Mouse (Mus musculus): ENCODE data around the gene Gstt1. TPM values are rescaled to one million over a fixed set of nuclear protein-coding genes. Genes with fewer than 3 reads are reported as not detected.

Gene Gstt1
- polyA plus RNA-seq, 1 experiment = 31.7 TPM

GRCm38 (mm10) chr10:75822443-75822842 is 24.1 kb upstream of the Gstt1 start, which contains the start of gene Gstt4:
TSS of gene Gstt4 (minus strand) at chr10:75822543.
- Histone ChIP-seq H3K4me3 (ENCODE audit: insufficient read depth, low read length) (no peak within 1 kb of the TSS), H3K27ac (ENCODE audit: insufficient read depth, low read length) (no peak within 1 kb of the TSS), H3K4me1 (ENCODE audit: control insufficient read depth, insufficient read depth, low read length) (no peaks in the 10 kb centered on the region)
- TF ChIP-seq CTCF (IDR thresholded peaks at IDR 0.05; ENCODE audit: extremely low read depth, insufficient read depth, low read length) = no peak
- TF ChIP-seq POLR2A (IDR thresholded peaks at IDR 0.05; ENCODE audit: extremely low read depth, insufficient read depth, low read length) = no peak

- TF ChIP-seq CTCF (IDR thresholded peaks at IDR 0.05; ENCODE audit: extremely low read depth, insufficient read depth, low read length) (no peak), POLR2A (IDR thresholded peaks at IDR 0.05; ENCODE audit: extremely low read depth, insufficient read depth, low read length) (no peak)
- no peak overlapping the region for H3K4me3 ChIP-seq (ENCODE audit: insufficient read depth, low read length)
- no peaks in the 10 kb centered on the region for H3K4me1 ChIP-seq (ENCODE audit: control insufficient read depth, insufficient read depth, low read length)
These were observed 21.5 kb upstream of the Gstt1 start for GRCm38 (mm10) chr10:75819882-75820281.

GRCm38 (mm10) chr10:75818641-75819040 is 20.3 kb upstream of the Gstt1 start:
- Histone ChIP-seq H3K4me3 (ENCODE audit: insufficient read depth, low read length) (no peak overlapping the region), H3K27ac (ENCODE audit: insufficient read depth, low read length) (no peak overlapping the region), H3K4me1 (ENCODE audit: control insufficient read depth, insufficient read depth, low read length) (no peaks in the 10 kb centered on the region)
- TF ChIP-seq POLR2A (IDR thresholded peaks at IDR 0.05; ENCODE audit: extremely low read depth, insufficient read depth, low read length) (no peak), CTCF (IDR thresholded peaks at IDR 0.05; ENCODE audit: extremely low read depth, insufficient read depth, low read length) (no peak)

More at GRCm38 (mm10) chr10:75819882-75820281, 21.5 kb upstream of the Gstt1 start:
- no peak overlapping the region for H3K27ac ChIP-seq (ENCODE audit: insufficient read depth, low read length)

- Histone ChIP-seq H3K4me3 (ENCODE audit: insufficient read depth, low read length) (no peak overlapping the region), H3K4me1 (ENCODE audit: control insufficient read depth, insufficient read depth, low read length) (no peaks in the 10 kb centered on the region), H3K27ac (ENCODE audit: insufficient read depth, low read length) (no peak overlapping the region)
- no peak for TF ChIP-seq POLR2A (IDR thresholded peaks at IDR 0.05; ENCODE audit: extremely low read depth, insufficient read depth, low read length)
- no peak for TF ChIP-seq CTCF (IDR thresholded peaks at IDR 0.05; ENCODE audit: extremely low read depth, insufficient read depth, low read length)
These were observed 5.8 kb upstream of the Gstt1 start for GRCm38 (mm10) chr10:75804217-75804616.

- no peak overlapping the region for H3K27ac ChIP-seq (ENCODE audit: insufficient read depth, low read length)
- TF ChIP-seq POLR2A (IDR thresholded peaks at IDR 0.05; ENCODE audit: extremely low read depth, insufficient read depth, low read length) = no peak
- no peak for TF ChIP-seq CTCF (IDR thresholded peaks at IDR 0.05; ENCODE audit: extremely low read depth, insufficient read depth, low read length)
These were observed 687 bp downstream of the Gstt1 start for GRCm38 (mm10) chr10:75797619-75798175.

GRCm38 (mm10) chr10:75796731-75797516 is 1.5 kb downstream of the Gstt1 start:
- peak overlapping the region; percentile 45; the same call in 1 of the 2 replicates for H3K4me3 ChIP-seq (ENCODE audit: insufficient read depth, low read length)
- TF ChIP-seq POLR2A (IDR thresholded peaks at IDR 0.05; ENCODE audit: extremely low read depth, insufficient read depth, low read length) (no peak), CTCF (IDR thresholded peaks at IDR 0.05; ENCODE audit: extremely low read depth, insufficient read depth, low read length) (no peak)

More at GRCm38 (mm10) chr10:75797619-75798175, 687 bp downstream of the Gstt1 start:
- Histone ChIP-seq H3K4me3 (ENCODE audit: insufficient read depth, low read length) (peak overlapping the region; percentile 45), H3K4me1 (ENCODE audit: control insufficient read depth, insufficient read depth, low read length) (no peaks in the 10 kb centered on the region)

GRCm38 (mm10) chr10:75794880-75795279 is 3.5 kb downstream of the Gstt1 start:
- no peak for TF ChIP-seq POLR2A (IDR thresholded peaks at IDR 0.05; ENCODE audit: extremely low read depth, insufficient read depth, low read length)
- no peak for TF ChIP-seq CTCF (IDR thresholded peaks at IDR 0.05; ENCODE audit: extremely low read depth, insufficient read depth, low read length)

More at GRCm38 (mm10) chr10:75796731-75797516, 1.5 kb downstream of the Gstt1 start:
- Histone ChIP-seq H3K27ac (ENCODE audit: insufficient read depth, low read length) (no peak overlapping the region), H3K4me1 (ENCODE audit: control insufficient read depth, insufficient read depth, low read length) (no peaks in the 10 kb centered on the region)

GRCm38 (mm10) chr10:75790773-75791172 is 7.6 kb downstream of the Gstt1 start:
- no peak for TF ChIP-seq CTCF (IDR thresholded peaks at IDR 0.05; ENCODE audit: extremely low read depth, insufficient read depth, low read length)
- no peak for TF ChIP-seq POLR2A (IDR thresholded peaks at IDR 0.05; ENCODE audit: extremely low read depth, insufficient read depth, low read length)
- Histone ChIP-seq H3K4me3 (ENCODE audit: insufficient read depth, low read length) (no peak overlapping the region), H3K27ac (ENCODE audit: insufficient read depth, low read length) (no peak overlapping the region), H3K4me1 (ENCODE audit: control insufficient read depth, insufficient read depth, low read length) (no peaks in the 10 kb centered on the region)

More at GRCm38 (mm10) chr10:75794880-75795279, 3.5 kb downstream of the Gstt1 start:
- H3K27ac ChIP-seq (ENCODE audit: insufficient read depth, low read length) = no peak overlapping the region
- H3K4me1 ChIP-seq (ENCODE audit: control insufficient read depth, insufficient read depth, low read length) = no peaks in the 10 kb centered on the region
- H3K4me3 ChIP-seq (ENCODE audit: insufficient read depth, low read length) = no peak overlapping the region

- no peaks in the 10 kb centered on the region for H3K4me1 ChIP-seq (ENCODE audit: control insufficient read depth, insufficient read depth, low read length)
- TF ChIP-seq POLR2A (IDR thresholded peaks at IDR 0.05; ENCODE audit: extremely low read depth, insufficient read depth, low read length) = no peak
- TF ChIP-seq CTCF (IDR thresholded peaks at IDR 0.05; ENCODE audit: extremely low read depth, insufficient read depth, low read length) = no peak
- no peak overlapping the region for H3K27ac ChIP-seq (ENCODE audit: insufficient read depth, low read length)
- H3K4me3 ChIP-seq (ENCODE audit: insufficient read depth, low read length) = no peak overlapping the region
These were observed 8.5 kb downstream of the Gstt1 start for GRCm38 (mm10) chr10:75789841-75790240.
